Mouse (Mus musculus) hindbrain, postnatal 0 days (tissue): ENCODE data around the gene Rab4a. TPM values are rescaled to one million over a fixed set of nuclear protein-coding genes. Genes with fewer than 3 reads are reported as not detected.

Experiments used
- ATAC-seq: fragments of 200-750 bp; cut with Nextera tagmentation; 2 replicates; pipeline ENCODE4 v1.8.0; 2017; ENCODE audit warnings: mild to moderate bottlenecking, moderate TSS enrichment, moderate library complexity
- DNase-seq: peaks from one replicate; pipeline ENCODE4 v3.0.0-alpha.2; 2015; ENCODE audit warnings: low spot score
- H3K27ac ChIP-seq: fragments of 300-500 bp; sonication (generic); 2 replicates; pipeline ENCODE4 v1.5.1; 2014; ENCODE audit warnings: mild to moderate bottlenecking
- H3K27me3 ChIP-seq: fragments of 300-500 bp; sonication (generic); 2 replicates; pipeline ENCODE4 v1.6.1; 2014; ENCODE audit warnings: low read length, mixed read lengths; ENCODE audit not compliant: insufficient read depth
- H3K36me3 ChIP-seq: fragments of 300-500 bp; sonication (generic); 2 replicates; pipeline ENCODE4 v1.6.1; 2014; ENCODE audit warnings: low read length, mixed read lengths; ENCODE audit not compliant: insufficient read depth
- H3K4me1 ChIP-seq: fragments of 300-500 bp; sonication (generic); 2 replicates; pipeline ENCODE4 v1.6.1; 2014; ENCODE audit warnings: antibody characterized with exemption, low read length, mixed read lengths; ENCODE audit not compliant: insufficient read depth
- H3K4me2 ChIP-seq: fragments of 300-500 bp; sonication (generic); 2 replicates; pipeline ENCODE4 v1.6.1; 2014; ENCODE audit warnings: low read depth, mild to moderate bottlenecking, low read length, moderate library complexity, mixed read lengths
- H3K4me3 ChIP-seq: fragments of 300-500 bp; sonication (generic); 2 replicates; pipeline ENCODE4 v1.5.1; 2014; ENCODE audit warnings: low read length
- H3K9ac ChIP-seq: fragments of 300-500 bp; sonication (generic); replicated peaks from 2 replicates; pipeline ENCODE4 v1.6.1; 2014; ENCODE audit warnings: mild to moderate bottlenecking, low read length, moderate library complexity, mixed read lengths
- H3K9me3 ChIP-seq: fragments of 300-500 bp; sonication (generic); 2 replicates; pipeline ENCODE4 v1.6.1; 2016; ENCODE audit warnings: low read length, mixed read lengths
- CTCF ChIP-seq: IDR thresholded peaks from 2 replicates; pipeline ENCODE4 v1.5.1; 2016; ENCODE audit warnings: antibody characterized with exemption, control low read depth, low read depth
- WGBS: fragments of 180-500 bp; shearing (Covaris S2); extraction: QIAGEN DNeasy Blood & Tissue Kit; methylation state at CpG from one replicate; pipeline ENCODE4 v1.1.7; 2014; 5-methylcytosine and 5-hydroxymethylcytosine counted together
- polyA plus RNA-seq: library from polyadenylated mRNA; unstranded; fragments of >200 nt; fragmentation: Nextera tagmentation; extraction: Ambion mirVana; gene quantifications from 2 replicates; pipeline ENCODE4 v1.2.1, GENCODE M21; 2015
- total RNA-seq: library from RNA; depleted of rRNA; stranded (reverse); fragments of >200 nt; gene quantifications from 2 replicates; pipeline ENCODE4 v1.2.3, GENCODE M21; 2014

Rab4a gene
- total and polyA plus RNA-seq, 2 experiments from 2014 or later = 46.3 to 96.8 TPM

- WGBS = 64% methylated on average over 21 of the region's 21 CpGs
- H3K27me3 ChIP-seq = no peaks in the 10 kb centered on the region
- ATAC-seq = no peak
- H3K36me3 ChIP-seq = no peaks in the 10 kb centered on the region
- DNase-seq = no peak
- no peak for TF ChIP-seq CTCF
- no peaks in the 10 kb centered on the region for H3K4me1 ChIP-seq
- no peaks in the 10 kb centered on the region for H3K9me3 ChIP-seq
- H3K9ac ChIP-seq = no peak overlapping the region
- no peak overlapping the region for H3K27ac ChIP-seq
- no peak overlapping the region for H3K4me3 ChIP-seq
- H3K4me2 ChIP-seq = no peak overlapping the region
Measured at GRCm38 (mm10) chr8:123787254-123787897, 18.4 kb upstream of the Rab4a start.

- Histone ChIP-seq H3K4me2 (no peak overlapping the region), H3K9ac (no peak overlapping the region), H3K4me1 (no peaks in the 10 kb centered on the region), H3K27me3 (no peaks in the 10 kb centered on the region), H3K9me3 (no peaks in the 10 kb centered on the region), H3K27ac (no peak overlapping the region), H3K36me3 (no peaks in the 10 kb centered on the region), H3K4me3 (no peak overlapping the region)
- DNase-seq (peak; percentile 23), ATAC-seq (no peak)
- no peak for TF ChIP-seq CTCF
- WGBS = 49% methylated on average over 14 of the region's 14 CpGs
Measured at GRCm38 (mm10) chr8:123788416-123789170, 17.2 kb upstream of the Rab4a start.

GRCm38 (mm10) chr8:123789461-123789860, 16.3 kb upstream of the Rab4a start:
- DNase-seq (no peak), ATAC-seq (no peak)
- H3K4me1 ChIP-seq = no peaks in the 10 kb centered on the region
- no peak overlapping the region for H3K9ac ChIP-seq
- no peaks in the 10 kb centered on the region for H3K36me3 ChIP-seq
- TF ChIP-seq CTCF = no peak
- no peaks in the 10 kb centered on the region for H3K27me3 ChIP-seq
- H3K9me3 ChIP-seq = no peaks in the 10 kb centered on the region
- 79% methylated on average over 9 of the region's 9 CpGs for WGBS
- H3K4me2 ChIP-seq = no peak overlapping the region
- no peak overlapping the region for H3K4me3 ChIP-seq
- H3K27ac ChIP-seq = no peak overlapping the region

- H3K9me3 ChIP-seq = no peaks in the 10 kb centered on the region
- TF ChIP-seq CTCF = peak; percentile 93
- H3K36me3 ChIP-seq = no peaks in the 10 kb centered on the region
- H3K4me2 ChIP-seq = no peak overlapping the region
- no peaks in the 10 kb centered on the region for H3K4me1 ChIP-seq
- 1% methylated on average over 4 of the region's 4 CpGs for WGBS
- no peak overlapping the region for H3K27ac ChIP-seq
- ATAC-seq (no peak), DNase-seq (peak; percentile 92)
- H3K9ac ChIP-seq = no peak overlapping the region
- no peak overlapping the region for H3K4me3 ChIP-seq
- no peaks in the 10 kb centered on the region for H3K27me3 ChIP-seq
Measured at GRCm38 (mm10) chr8:123789970-123790369, 15.8 kb upstream of the Rab4a start.

GRCm38 (mm10) chr8:123791101-123791844, 14.5 kb upstream of the Rab4a start:
- DNase-seq (peak; percentile 26), ATAC-seq (no peak)
- Histone ChIP-seq H3K36me3 (no peaks in the 10 kb centered on the region), H3K4me1 (no peaks in the 10 kb centered on the region), H3K9ac (no peak overlapping the region), H3K9me3 (no peaks in the 10 kb centered on the region), H3K27me3 (no peaks in the 10 kb centered on the region), H3K4me3 (no peak overlapping the region), H3K4me2 (no peak overlapping the region), H3K27ac (no peak overlapping the region)
- TF ChIP-seq CTCF = no peak
- 31% methylated on average over 16 of the region's 16 CpGs for WGBS

GRCm38 (mm10) chr8:123791845-123792225, 13.9 kb upstream of the Rab4a start:
- H3K4me3 ChIP-seq = no peak overlapping the region
- H3K9ac ChIP-seq = no peak overlapping the region
- no peak overlapping the region for H3K27ac ChIP-seq
- no peak for TF ChIP-seq CTCF
- H3K9me3 ChIP-seq = no peaks in the 10 kb centered on the region
- H3K36me3 ChIP-seq = no peaks in the 10 kb centered on the region
- H3K4me1 ChIP-seq = no peaks in the 10 kb centered on the region
- H3K27me3 ChIP-seq = no peaks in the 10 kb centered on the region
- DNase-seq (no peak), ATAC-seq (no peak)
- 60% methylated on average over 7 of the region's 7 CpGs for WGBS
- H3K4me2 ChIP-seq = no peak overlapping the region

- Histone ChIP-seq H3K4me2 (no peak overlapping the region), H3K4me1 (no peaks in the 10 kb centered on the region), H3K4me3 (no peak overlapping the region), H3K9ac (no peak overlapping the region), H3K36me3 (no peaks in the 10 kb centered on the region), H3K9me3 (no peaks in the 10 kb centered on the region), H3K27ac (no peak overlapping the region), H3K27me3 (no peaks in the 10 kb centered on the region)
- DNase-seq (no peak), ATAC-seq (no peak)
- 49% methylated on average over 10 of the region's 10 CpGs for WGBS
- TF ChIP-seq CTCF = no peak
Measured at GRCm38 (mm10) chr8:123793900-123794299, 11.9 kb upstream of the Rab4a start.
